Mouse (Mus musculus) forebrain, embryonic 11.5 days (tissue): ENCODE measurements around the gene Tcf20. TPM values are rescaled to one million over a fixed set of nuclear protein-coding genes. Genes with fewer than 3 reads are reported as not detected.

ENCODE experiments used
- ATAC-seq: fragments of 200-750 bp; cut with Nextera tagmentation; replicated peaks from 2 replicates; pipeline ENCODE4 v1.8.0; 2017; ENCODE audit warnings: moderate TSS enrichment; ENCODE audit not compliant: low FRiP score
- DNase-seq: peaks from one replicate; pipeline ENCODE4 v3.0.0-alpha.2; 2017; ENCODE audit warnings: low spot score
- H3K27ac ChIP-seq: fragments of 300-500 bp; sonication (generic); 2 replicates; pipeline ENCODE4 v1.5.1; 2014; ENCODE audit warnings: low read depth, low read length
- H3K27me3 ChIP-seq: fragments of 300-500 bp; sonication (generic); 2 replicates; pipeline ENCODE4 v1.6.1; 2014; ENCODE audit warnings: mild to moderate bottlenecking, low read length, mixed read lengths; ENCODE audit not compliant: control insufficient read depth, insufficient read depth
- H3K36me3 ChIP-seq: fragments of 300-500 bp; sonication (generic); 2 replicates; pipeline ENCODE4 v1.6.1; 2014; ENCODE audit warnings: mild to moderate bottlenecking, low read length, moderate library complexity, mixed read lengths; ENCODE audit not compliant: control insufficient read depth, insufficient read depth
- H3K4me1 ChIP-seq: fragments of 300-500 bp; sonication (generic); replicated peaks from 2 replicates; pipeline ENCODE4 v1.6.1; 2014; ENCODE audit warnings: low read length, mixed read lengths; ENCODE audit not compliant: control insufficient read depth, insufficient read depth
- H3K4me2 ChIP-seq: fragments of 300-500 bp; sonication (generic); 2 replicates; pipeline ENCODE4 v1.6.1; 2014; ENCODE audit warnings: low read depth, mild to moderate bottlenecking, low read length, moderate library complexity, mixed read lengths; ENCODE audit not compliant: severe bottlenecking
- H3K4me3 ChIP-seq: fragments of 300-500 bp; sonication (generic); 2 replicates; pipeline ENCODE4 v1.5.1; 2014; ENCODE audit warnings: low read depth, low read length
- H3K9ac ChIP-seq: fragments of 300-500 bp; sonication (generic); 2 replicates; pipeline ENCODE4 v1.6.1; 2014; ENCODE audit warnings: low read length
- H3K9me3 ChIP-seq: fragments of 300-500 bp; sonication (generic); 2 replicates; pipeline ENCODE4 v1.6.1; 2016; ENCODE audit warnings: low read length, mixed read lengths; ENCODE audit not compliant: control insufficient read depth
- WGBS: fragments of 180-500 bp; shearing (Covaris S2); extraction: QIAGEN DNeasy Blood & Tissue Kit; methylation state at CpG from one replicate; pipeline ENCODE4 v1.1.7; 2014; 5-methylcytosine and 5-hydroxymethylcytosine counted together
- polyA plus RNA-seq: library from polyadenylated mRNA; unstranded; fragments of >200 nt; fragmentation: Nextera tagmentation; extraction: Ambion mirVana; gene quantifications from 2 replicates; pipeline ENCODE4 v1.2.1, GENCODE M21; 2014

Tcf20 gene
- polyA plus RNA-seq, 1 experiment from 2014 or later = 12.6 TPM

DNA sequence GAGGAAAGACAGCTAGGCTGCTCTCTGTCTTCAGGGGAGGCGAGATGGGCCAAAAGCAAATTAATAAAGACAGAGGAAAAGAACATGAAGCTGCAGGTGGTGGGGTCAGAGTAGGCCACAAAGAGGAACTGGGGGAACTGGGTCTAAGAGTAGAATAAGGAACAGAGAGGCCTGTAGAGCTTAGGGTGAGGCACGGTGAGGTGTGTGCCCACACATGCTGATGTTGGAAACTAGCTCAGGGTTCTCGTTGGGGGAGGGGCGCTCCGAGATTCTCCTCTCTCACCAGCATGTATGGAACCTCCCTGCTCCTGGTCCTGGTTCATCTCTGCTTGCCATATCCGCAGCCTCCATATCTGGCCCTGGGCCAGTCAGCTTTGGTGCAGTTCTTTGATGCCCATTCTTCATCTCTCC, 11.1 kb upstream of the Tcf20 start:
- Histone ChIP-seq H3K27me3 (no peaks in the 10 kb centered on the region; the same call in none of the 2 replicates), H3K4me1 (peaks cover 7% of the 10 kb centered on the region; the same call in 1 of the 2 replicates), H3K4me3 (no peak overlapping the region), H3K9ac (no peak overlapping the region), H3K4me2 (no peak overlapping the region), H3K27ac (no peak overlapping the region), H3K9me3 (no peaks in the 10 kb centered on the region), H3K36me3 (no peaks in the 10 kb centered on the region)
- ATAC-seq (no peak), DNase-seq (no peak)
- 88% methylated on average over 6 of the region's 6 CpGs for WGBS

GRCm38 (mm10) chr15:82996431-82996830, 8.8 kb upstream of the Tcf20 start:
- Histone ChIP-seq H3K9me3 (no peaks in the 10 kb centered on the region), H3K4me2 (no peak overlapping the region), H3K27me3 (no peaks in the 10 kb centered on the region; the same call in none of the 2 replicates), H3K27ac (no peak overlapping the region), H3K4me3 (no peak overlapping the region), H3K9ac (no peak overlapping the region), H3K36me3 (no peaks in the 10 kb centered on the region), H3K4me1 (peaks cover 7% of the 10 kb centered on the region; the same call in 1 of the 2 replicates)
- DNase-seq = no peak
- ATAC-seq = no peak

- H3K9me3 ChIP-seq = no peaks in the 10 kb centered on the region
- H3K9ac ChIP-seq = no peak overlapping the region
- ATAC-seq = no peak
- peaks cover 2% of the 10 kb centered on the region for H3K27me3 ChIP-seq
- no peak overlapping the region for H3K27ac ChIP-seq
- no peak overlapping the region for H3K4me2 ChIP-seq
- DNase-seq = no peak
- no peaks in the 10 kb centered on the region for H3K36me3 ChIP-seq
- H3K4me3 ChIP-seq = no peak overlapping the region
- WGBS = 50% methylated on average over 7 of the region's 7 CpGs
- peaks cover 7% of the 10 kb centered on the region; the same call in 1 of the 2 replicates for H3K4me1 ChIP-seq
These were observed 7.6 kb upstream of the Tcf20 start for GRCm38 (mm10) chr15:82995239-82995638.

DNA sequence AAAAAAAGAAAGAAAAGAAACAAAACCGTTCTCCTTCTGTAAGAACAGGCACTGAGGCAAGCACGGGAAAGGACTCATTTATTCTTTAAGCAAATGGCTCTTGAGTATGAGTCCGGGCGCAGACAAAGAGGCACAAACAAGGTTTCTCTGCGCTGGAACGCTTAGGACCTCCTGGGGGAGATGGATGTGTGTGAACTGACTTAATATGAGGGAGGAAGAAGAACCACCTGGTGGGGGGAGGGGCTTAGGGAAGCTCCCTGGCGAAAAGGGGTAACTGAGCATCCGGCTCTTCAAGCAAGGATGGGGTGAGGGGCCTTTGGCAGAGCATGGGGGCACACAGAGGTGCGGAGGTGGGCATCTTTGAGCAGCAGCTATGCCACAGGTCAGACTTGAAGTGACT, 5.2 kb upstream of the Tcf20 start:
- DNase-seq = no peak
- Histone ChIP-seq H3K9me3 (no peaks in the 10 kb centered on the region), H3K4me1 (peaks cover 23% of the 10 kb centered on the region), H3K4me3 (no peak overlapping the region), H3K27me3 (peaks cover 4% of the 10 kb centered on the region; the same call in 1 of the 2 replicates), H3K4me2 (no peak overlapping the region), H3K9ac (no peak overlapping the region), H3K27ac (no peak overlapping the region), H3K36me3 (no peaks in the 10 kb centered on the region)
- ATAC-seq = no peak
- 51% methylated on average over 9 of the region's 9 CpGs for WGBS

DNA sequence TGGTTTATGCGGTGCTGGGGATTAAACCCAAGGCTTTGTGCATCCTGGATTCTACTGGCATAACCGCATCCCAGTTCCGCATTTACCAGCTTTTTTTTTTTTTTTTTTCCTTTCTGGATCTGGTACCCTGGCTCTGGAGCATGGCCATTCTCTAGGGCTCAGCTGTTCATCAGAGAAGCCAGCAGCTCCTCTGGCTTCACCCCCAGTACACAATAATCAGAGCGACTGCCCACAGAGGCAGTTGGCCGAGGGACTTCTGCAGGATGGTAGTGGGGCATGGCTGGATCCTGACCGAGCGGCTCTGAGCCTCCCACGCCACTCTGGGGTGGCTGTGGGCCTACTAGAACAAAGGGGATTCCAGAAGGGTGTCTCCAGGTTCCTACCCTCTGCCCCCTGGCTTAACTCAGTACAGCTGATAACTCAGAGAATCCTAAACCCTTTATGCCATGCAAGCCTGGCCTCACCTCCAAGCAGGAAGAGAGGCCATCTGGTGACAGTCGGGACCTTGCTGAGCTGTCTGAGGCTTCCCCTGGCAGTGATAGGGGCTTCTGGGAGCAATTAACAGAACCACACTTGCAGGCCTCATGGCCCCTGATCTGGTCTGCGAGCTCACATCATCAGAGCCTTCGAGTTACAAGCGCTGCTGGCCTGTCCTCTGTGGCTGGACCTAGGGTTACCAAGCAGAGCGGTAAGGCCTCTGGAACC, 4.6 kb upstream of the Tcf20 start:
- H3K27me3 ChIP-seq = peaks cover 4% of the 10 kb centered on the region; the same call in 1 of the 2 replicates
- H3K9ac ChIP-seq = no peak overlapping the region
- ATAC-seq (no peak), DNase-seq (no peak)
- no peaks in the 10 kb centered on the region for H3K36me3 ChIP-seq
- H3K4me3 ChIP-seq = no peak overlapping the region
- H3K4me2 ChIP-seq = no peak overlapping the region
- no peaks in the 10 kb centered on the region for H3K9me3 ChIP-seq
- no peak overlapping the region for H3K27ac ChIP-seq
- H3K4me1 ChIP-seq = peaks cover 25% of the 10 kb centered on the region
- 76% methylated on average over 13 of the region's 13 CpGs for WGBS

GRCm38 (mm10) chr15:82989190-82989704, 1.6 kb upstream of the Tcf20 start:
- no peaks in the 10 kb centered on the region for H3K9me3 ChIP-seq
- WGBS = 54% methylated on average over 6 of the region's 6 CpGs
- ATAC-seq (no peak), DNase-seq (no peak)
- H3K4me3 ChIP-seq = no peak overlapping the region
- H3K36me3 ChIP-seq = no peaks in the 10 kb centered on the region
- H3K27me3 ChIP-seq = peaks cover 21% of the 10 kb centered on the region
- peaks cover 33% of the 10 kb centered on the region for H3K4me1 ChIP-seq
- H3K4me2 ChIP-seq = 0 out of 2 replicates have a peak overlapping the region, but pooled peaks have one; percentile 2
- peak overlapping the region; percentile 43; the same call in 1 of the 2 replicates for H3K27ac ChIP-seq
- no peak overlapping the region for H3K9ac ChIP-seq

DNA sequence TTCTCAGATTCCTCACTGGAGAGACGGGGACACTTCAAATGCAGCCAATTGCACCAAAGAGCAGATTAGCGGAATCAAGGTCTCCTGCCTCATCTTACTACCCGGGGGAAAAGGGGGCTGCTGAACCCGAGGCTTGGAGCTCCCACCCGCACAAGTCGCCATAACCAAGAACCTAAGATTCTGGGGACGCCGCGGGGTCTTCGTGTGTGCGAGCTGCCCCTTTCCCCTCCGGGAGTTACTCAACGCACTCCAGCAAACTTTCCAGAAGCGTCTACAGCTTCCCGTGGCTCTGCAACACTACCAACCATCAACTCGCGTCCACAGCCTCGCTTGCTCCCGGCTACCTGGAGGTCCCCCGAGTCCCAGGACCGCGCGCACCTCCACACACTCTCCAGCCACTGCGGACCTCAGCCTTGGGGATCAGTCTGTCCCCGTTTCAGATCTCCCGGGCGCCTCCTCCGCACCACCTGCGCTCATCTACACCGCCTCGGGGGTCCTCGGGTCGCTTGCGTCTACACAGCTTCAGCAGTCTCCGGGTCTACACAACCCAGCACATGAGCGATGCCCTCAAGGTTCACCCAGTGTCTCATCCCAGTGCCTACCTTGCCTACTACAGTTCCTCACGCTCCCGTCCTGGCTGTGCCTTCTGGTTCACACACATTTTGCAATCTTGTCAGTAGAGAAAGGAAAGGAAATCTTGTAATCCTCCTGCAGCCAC, 499 bp downstream of the Tcf20 start:
- no peaks in the 10 kb centered on the region for H3K36me3 ChIP-seq
- DNase-seq (peak; percentile 68), ATAC-seq (peak; percentile 19; the same call in 1 of the 2 replicates)
- H3K4me2 ChIP-seq = peak overlapping the region; percentile 88
- no peaks in the 10 kb centered on the region for H3K9me3 ChIP-seq
- peak overlapping the region; percentile 55 for H3K9ac ChIP-seq
- under 1% methylated on average over 38 of the region's 38 CpGs for WGBS
- H3K27ac ChIP-seq = no peak overlapping the region
- peak overlapping the region; percentile 43 for H3K4me3 ChIP-seq
- H3K27me3 ChIP-seq = peaks cover 21% of the 10 kb centered on the region
- peaks cover 47% of the 10 kb centered on the region for H3K4me1 ChIP-seq

DNA sequence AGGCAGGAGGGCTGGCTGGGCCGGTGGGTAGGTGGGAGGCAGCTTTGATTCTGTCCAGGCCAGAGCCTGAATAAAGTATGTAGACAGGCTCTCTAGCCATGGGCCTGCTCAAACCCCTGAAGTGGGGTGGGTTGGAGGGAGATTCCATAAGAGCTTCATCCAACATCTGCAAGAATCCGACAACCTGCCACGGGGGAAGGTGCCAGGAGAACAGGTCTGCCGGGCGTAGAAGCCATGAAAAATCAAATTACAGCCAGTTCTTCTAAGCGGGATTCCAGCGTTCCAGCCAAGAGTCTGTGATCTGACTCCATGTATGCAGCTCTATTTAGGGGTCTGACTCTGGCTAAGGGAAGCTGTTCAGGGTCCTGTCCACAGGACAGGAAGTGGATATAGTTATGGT, 3.1 kb downstream of the Tcf20 start:
- Histone ChIP-seq H3K4me1 (peaks cover 50% of the 10 kb centered on the region), H3K4me3 (no peak overlapping the region)
- WGBS = 61% methylated on average over 7 of the region's 7 CpGs

More for the DNA sequence above, 3.1 kb downstream of the Tcf20 start:
- peaks cover 19% of the 10 kb centered on the region for H3K27me3 ChIP-seq
- no peaks in the 10 kb centered on the region for H3K36me3 ChIP-seq
- peak overlapping the region; percentile 87; the same call in 1 of the 2 replicates for H3K27ac ChIP-seq
- DNase-seq (no peak), ATAC-seq (no peak)
- no peaks in the 10 kb centered on the region; the same call in 1 of the 2 replicates for H3K9me3 ChIP-seq
- H3K9ac ChIP-seq = no peak overlapping the region
- peak overlapping the region; percentile 19; the same call in 1 of the 2 replicates for H3K4me2 ChIP-seq
